Mouse (Mus musculus) NIH3T3 (cell line): ENCODE measurements at regions not wholly inside any gene's neighbourhood (a gene's known extent, or its start where the extent isn't known, plus 50 kb on each side); places are given as distances from the start of the nearest gene placed in this dataset.

ENCODE experiments used
- DNase-seq: peaks from one replicate; pipeline ENCODE4 v3.0.0-alpha.2; 2012; ENCODE audit warnings: low read depth

- no peak for DNase-seq
These were observed 161.8 kb downstream of the Pmp22 start for GRCm38 (mm10) chr11:63290618-63291017.

GRCm38 (mm10) chr11:63293485-63293884 is 164.7 kb downstream of the Pmp22 start:
- DNase-seq = no peak

- no peak for DNase-seq
These were observed 165.7 kb downstream of the Pmp22 start for GRCm38 (mm10) chr11:63294476-63294875.

- DNase-seq = no peak
These were observed 167.7 kb downstream of the Pmp22 start for GRCm38 (mm10) chr11:63296476-63296875.

GRCm38 (mm10) chr11:63299712-63300581 is 171.2 kb downstream of the Pmp22 start:
- no peak for DNase-seq

- DNase-seq = no peak
These were observed 196.4 kb downstream of the Pmp22 start for GRCm38 (mm10) chr11:63325166-63325565.

- DNase-seq = no peak
These were observed 198.1 kb downstream of the Pmp22 start for GRCm38 (mm10) chr11:63326864-63327263.

- no peak for DNase-seq
These were observed 208.7 kb downstream of the Pmp22 start for GRCm38 (mm10) chr11:63337503-63337902.

- DNase-seq = no peak
These were observed 209.5 kb downstream of the Pmp22 start for GRCm38 (mm10) chr11:63338277-63338676.

- no peak for DNase-seq
These were observed 216.9 kb downstream of the Pmp22 start for GRCm38 (mm10) chr11:63345653-63346052.

- DNase-seq = no peak
These were observed 221.4 kb downstream of the Pmp22 start for GRCm38 (mm10) chr11:63350123-63350696.

GRCm38 (mm10) chr11:63351999-63352398 is 223.2 kb downstream of the Pmp22 start:
- DNase-seq = no peak

GRCm38 (mm10) chr11:63352990-63353389 is 224.2 kb downstream of the Pmp22 start:
- no peak for DNase-seq

- DNase-seq = no peak
These were observed 224.9 kb downstream of the Pmp22 start for GRCm38 (mm10) chr11:63353671-63354070.

GRCm38 (mm10) chr11:63357772-63358344 is 229.1 kb downstream of the Pmp22 start:
- DNase-seq = no peak

GRCm38 (mm10) chr11:63367756-63368265 is 239.0 kb downstream of the Pmp22 start:
- no peak for DNase-seq

- no peak for DNase-seq
These were observed 240.7 kb downstream of the Pmp22 start for GRCm38 (mm10) chr11:63369475-63369874.

GRCm38 (mm10) chr11:63376311-63376710 is 247.5 kb downstream of the Pmp22 start:
- DNase-seq = no peak

- no peak for DNase-seq
These were observed 248.2 kb downstream of the Pmp22 start for GRCm38 (mm10) chr11:63376991-63377390.

GRCm38 (mm10) chr11:63388247-63388646 is 259.5 kb downstream of the Pmp22 start:
- DNase-seq = no peak

- peak; percentile 23 for DNase-seq
These were observed 262.7 kb downstream of the Pmp22 start for GRCm38 (mm10) chr11:63391478-63391877.

GRCm38 (mm10) chr11:63392378-63392777 is 263.6 kb downstream of the Pmp22 start:
- DNase-seq = peak; percentile 37

- no peak for DNase-seq
These were observed 265.4 kb downstream of the Pmp22 start for GRCm38 (mm10) chr11:63394201-63394600.
